Mouse (Mus musculus) lung, adult 2 months (tissue): ENCODE results near the gene Cyp3a25.

Experiments used
- CTCF ChIP-seq: fragments of 200-500 bp; IDR thresholded peaks from 2 replicates; pipeline ENCODE4 v1.5.1; 2011; ENCODE audit warnings: mild to moderate bottlenecking, low read length, control low read depth; ENCODE audit not compliant: insufficient read depth
- POLR2A ChIP-seq: fragments of 200-500 bp; IDR thresholded peaks from 2 replicates; pipeline ENCODE4 v1.6.1; 2011; ENCODE audit warnings: low read depth, mild to moderate bottlenecking, control low read depth, low read length, borderline replicate concordance; ENCODE audit errors: extremely low read depth

GRCm38 (mm10) chr5:146011251-146011650, 1.8 kb upstream of the Cyp3a25 start:
- no peak for TF ChIP-seq POLR2A
- TF ChIP-seq CTCF, result no peak
